Mouse (Mus musculus): Measurements from ENCODE around the gene Fam120a.

Fam120a gene

DNA sequence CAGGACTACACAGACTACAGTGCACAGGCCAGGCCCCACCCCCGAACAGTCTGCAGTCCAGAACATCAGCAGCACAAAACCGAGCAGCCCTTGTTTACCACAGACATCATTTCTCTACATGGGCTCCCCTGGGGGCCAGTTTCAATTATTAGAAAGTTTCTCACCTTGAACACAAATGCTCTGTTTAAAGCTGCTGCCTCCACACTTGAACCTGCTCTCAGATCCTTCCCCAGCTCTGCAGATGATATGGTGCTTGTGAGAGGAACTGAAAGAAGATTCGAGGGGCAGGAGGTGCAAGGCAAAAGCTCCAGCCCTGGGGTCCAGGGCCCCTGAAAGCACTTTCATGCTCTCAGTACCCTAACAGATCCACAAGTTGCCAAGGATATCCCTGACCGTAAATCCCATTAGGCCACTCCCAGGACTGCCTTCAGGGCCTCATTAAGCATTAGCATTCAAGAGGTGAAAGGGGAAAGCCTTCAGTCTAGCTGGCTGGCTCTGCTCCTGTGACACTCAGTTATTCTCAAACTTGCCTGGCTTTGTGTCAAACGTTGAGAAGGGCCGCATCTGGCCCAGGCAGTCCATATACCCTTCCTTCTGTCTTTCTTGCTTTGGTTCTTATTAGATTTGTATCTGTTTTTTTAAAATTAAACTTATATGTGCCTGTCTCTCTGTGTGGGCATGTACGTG lies 110.4 kb downstream of the Fam120a start:
- peak in 1 of 2 experiments; percentile 40 for DNase-seq (ENCODE audit: low spot score in 2 of 2)

DNA sequence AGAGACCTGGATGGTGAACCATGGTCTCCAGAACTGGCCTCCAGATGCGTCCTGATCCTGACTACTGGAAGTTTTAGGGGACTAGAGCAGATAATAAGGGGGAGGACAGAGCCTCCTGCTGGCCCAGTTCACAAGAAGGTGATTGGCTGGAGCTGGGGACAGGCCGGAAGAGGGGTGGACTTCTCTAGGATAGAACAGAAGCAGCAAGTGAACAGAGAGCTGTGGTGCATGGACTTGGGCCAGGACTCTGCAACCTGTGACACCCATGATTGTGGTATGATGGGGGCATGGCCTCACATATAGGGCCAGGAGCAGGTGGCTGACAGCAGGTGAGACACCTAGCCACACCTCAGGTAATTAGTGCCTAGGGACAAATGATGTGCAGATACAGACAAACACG lies 113.9 kb downstream of the Fam120a start:
- no peak for DNase-seq (ENCODE audit: low spot score in 2 of 2)

DNA sequence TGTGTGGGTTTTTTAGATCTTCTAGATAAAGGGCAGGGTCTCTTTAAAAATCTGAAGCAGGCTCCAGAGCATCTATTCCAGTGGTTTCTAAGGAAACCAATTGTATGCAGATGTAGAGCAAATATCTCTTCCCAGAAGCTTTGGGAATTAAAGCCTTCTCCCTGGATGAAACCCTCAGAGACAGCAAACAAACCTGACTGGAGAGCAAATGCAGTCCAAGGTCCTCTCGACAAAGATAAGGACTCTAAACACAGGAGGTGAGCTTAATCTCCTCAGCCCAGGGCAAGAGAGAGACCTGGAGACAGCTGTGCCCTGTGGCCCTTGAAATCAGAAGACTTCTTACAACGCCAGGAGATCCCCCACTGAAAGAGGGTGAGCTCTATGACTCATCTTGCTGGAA lies 114.3 kb downstream of the Fam120a start:
- no peak for DNase-seq (ENCODE audit: low spot score in 2 of 2)

DNA sequence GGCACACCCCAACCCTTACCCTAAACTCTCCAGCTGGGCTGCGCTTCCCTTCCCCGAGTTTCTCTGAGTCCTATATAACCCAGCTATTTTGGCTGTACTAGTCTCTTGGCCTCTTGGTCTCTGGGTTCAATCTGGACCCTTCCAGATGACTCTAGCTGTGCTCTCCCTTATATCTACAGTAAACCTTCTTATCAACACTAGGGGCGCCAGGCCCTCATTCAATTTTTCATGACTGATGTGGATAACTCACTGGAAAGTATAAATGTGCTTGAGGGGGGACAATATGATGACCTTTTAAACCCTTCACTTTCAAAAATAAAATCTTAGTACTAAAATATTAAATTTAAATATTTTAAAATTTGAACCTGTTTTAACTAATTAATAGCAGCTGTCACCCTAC lies 115.0 kb downstream of the Fam120a start:
- DNase-seq (ENCODE audit: low spot score in 2 of 2), result no peak

DNA sequence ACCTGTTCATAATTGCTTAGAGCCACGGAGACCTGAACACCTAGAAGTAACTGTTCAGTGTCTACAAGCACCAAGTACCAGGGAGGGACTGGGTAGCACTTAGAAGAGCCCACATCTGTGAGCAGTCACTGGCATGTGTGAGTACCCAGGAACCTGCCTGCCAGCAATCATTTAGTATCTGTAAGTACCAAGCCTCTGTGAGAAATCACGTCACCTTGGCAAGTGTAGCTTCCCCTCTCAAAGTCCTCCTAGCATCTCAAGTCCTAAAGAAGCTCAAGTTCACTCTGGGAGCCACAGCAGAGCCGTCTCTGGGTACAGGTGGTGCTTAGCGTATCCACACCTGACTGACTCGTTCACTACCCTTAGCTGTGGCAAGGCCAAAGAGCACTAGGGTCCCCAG lies 116.1 kb downstream of the Fam120a start:
- no peak for DNase-seq (ENCODE audit: low spot score in 2 of 2)

DNA sequence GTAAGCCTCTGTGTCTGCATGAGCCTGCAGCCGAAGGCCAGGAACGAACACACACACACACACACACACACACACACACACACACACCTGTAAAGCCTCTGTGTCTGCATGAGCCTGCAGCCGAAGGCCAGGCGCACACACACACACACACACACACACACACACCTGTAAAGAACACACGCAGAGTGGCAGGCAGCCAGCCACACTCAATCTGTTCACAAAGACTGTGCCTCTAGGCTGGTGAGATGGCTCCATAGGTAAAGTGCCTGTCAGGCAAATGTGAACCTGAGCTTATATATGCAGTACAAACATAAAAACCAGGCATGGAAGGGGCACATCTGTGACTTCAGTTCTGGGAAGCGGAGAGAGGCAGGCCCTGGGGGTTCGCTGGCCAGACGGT lies 117.0 kb downstream of the Fam120a start:
- no peak for DNase-seq (ENCODE audit: low spot score in 2 of 2)

DNA sequence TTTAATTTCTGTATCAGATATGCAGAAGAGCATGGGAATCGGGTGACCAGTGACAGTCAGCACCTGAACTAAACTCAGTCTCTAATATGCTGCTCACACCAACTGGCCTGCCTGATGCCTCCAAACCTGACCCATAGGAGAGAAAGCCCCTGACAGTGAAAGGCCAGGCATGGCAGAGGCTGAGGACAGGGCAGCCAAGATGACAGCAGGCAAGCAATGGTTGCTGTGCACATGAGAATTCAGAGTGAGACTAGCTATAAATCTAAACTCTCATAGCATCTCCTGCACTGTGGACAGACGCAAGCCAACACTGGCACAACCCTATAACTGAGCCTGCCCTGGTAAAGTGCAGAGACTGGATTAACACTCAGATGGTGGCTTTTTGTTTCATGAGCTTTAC lies 117.5 kb downstream of the Fam120a start:
- no peak for DNase-seq (ENCODE audit: low spot score in 2 of 2)

DNA sequence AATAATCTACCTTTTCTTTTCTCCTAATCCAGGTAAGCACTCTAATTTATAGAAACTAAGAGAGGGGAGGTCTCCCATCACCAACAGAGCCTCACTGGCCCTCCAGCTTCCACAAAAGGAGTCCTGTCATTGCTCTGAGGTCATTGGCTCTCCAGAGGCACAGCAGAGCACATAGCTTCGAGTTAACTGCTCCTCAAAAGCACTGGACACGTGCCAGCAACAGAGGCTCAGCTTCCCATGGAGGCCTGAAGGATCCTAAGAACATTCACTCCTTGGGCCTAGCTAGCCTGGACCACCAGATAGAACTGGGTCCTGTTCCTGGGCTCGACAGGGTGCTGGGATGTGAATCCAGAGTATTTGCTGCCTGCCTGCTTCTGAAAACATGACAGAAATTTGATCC lies 118.7 kb downstream of the Fam120a start:
- no peak for DNase-seq (ENCODE audit: low spot score in 2 of 2)

DNA sequence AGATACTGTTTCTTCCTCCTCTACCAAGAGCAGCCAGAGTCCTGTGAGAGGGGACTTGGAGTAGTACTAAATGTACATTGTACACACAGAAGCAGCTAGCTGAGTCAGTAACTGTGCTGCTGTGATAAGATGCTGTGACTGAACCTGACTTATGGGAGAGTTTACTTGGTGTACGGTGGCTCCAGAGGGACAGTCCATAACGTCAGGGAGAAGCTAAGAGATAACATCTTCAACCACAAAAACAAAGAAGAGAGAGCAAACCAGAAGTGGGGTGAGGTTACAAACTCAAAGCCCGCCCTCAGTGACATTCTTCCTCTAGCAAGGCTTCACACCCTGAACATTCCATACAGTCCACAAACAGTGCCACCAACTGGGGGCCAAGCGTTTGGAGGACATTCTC lies 122.5 kb downstream of the Fam120a start:
- DNase-seq (ENCODE audit: low spot score in 2 of 2), result no peak

DNA sequence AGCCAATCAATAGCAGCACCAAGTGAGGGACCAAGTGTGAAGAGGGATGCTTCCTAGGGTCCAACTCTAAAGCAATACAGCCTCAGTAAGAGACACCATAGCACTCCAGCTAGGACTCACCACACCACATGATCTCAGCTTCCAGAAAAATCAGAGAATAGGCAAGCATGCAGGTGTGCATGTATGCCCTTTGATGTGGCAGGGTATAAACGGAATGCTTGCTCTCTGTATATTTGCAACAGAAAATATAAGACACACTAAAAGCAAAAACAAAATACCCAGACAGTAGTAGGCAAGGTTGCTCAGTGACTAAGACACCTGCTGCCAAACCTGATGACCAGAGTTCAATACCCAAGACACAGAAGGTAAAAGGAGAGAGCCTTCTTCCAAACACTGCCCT lies 124.3 kb downstream of the Fam120a start:
- DNase-seq (ENCODE audit: low spot score in 2 of 2), result no peak

DNA sequence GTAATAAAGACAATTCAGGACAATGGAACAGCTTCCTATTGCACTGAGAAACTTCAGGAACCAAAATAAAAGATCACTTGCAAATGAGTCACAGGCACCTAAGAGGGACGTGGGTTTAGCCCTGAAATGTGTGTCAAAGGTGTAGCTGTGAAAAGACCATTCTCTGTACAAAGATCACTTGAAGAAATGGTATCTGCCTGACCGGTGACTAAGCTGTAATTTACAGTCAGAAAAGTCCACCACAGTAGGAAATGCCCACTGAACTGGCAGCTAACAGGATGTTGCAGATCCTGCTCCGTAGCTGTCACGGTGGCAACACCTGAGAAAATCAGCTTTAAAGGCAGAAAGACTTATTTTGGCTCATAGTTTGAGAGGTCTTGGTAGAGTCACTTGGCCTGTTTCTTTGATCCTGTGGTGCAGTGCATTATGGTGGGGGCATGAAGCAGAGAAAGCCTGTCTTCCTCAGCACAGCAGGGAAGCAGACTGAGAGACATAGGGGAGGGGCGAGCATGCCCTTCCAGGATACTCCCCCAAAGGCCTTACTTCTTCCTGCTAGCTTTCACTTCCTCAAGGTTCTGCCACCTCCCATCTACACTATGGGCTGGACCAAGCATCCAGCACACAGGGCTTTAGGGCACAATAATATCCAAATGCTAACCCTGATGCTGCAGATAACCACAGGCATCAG lies 125.8 kb downstream of the Fam120a start:
- DNase-seq (ENCODE audit: low spot score in 2 of 2), result no peak

DNA sequence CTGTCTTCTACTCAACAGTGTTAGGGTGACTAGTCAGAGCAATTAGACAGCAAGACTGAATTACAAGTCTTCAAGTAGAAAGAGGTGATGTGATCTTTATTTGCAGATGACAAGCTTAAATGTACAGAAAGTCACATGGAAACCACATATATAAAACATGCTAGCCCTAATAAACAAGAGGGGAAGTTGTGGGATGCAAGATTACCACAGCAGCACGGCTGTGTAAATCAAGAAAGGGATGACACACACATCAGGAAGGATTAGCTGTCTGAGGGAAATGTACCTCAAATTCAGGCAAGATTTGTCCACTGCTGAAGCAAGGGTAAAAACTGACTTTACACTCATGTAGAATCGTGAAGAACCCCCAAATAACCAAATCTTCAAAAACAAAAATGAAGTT lies 129.5 kb downstream of the Fam120a start:
- DNase-seq (ENCODE audit: low spot score in 2 of 2), result no peak

DNA sequence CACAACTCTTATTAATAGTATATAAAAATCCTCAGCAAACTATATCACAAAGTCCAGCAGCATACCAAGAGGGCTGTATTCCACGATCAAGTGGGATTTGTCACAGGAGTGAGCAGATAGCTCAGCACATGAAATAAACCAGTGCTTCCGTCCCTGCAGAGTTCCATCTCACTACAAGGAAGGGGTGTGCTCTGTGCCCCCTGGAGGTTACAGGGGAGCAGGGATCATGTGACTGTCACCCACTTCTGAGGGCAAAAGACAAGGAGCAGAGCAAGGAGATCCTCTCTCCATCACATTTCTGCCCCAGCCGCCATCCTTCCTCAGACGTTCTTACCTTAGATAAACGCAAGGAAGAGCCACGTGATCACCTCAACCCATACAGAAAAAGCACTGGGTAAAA lies 130.3 kb downstream of the Fam120a start:
- DNase-seq (ENCODE audit: low spot score in 2 of 2), result no peak

DNA sequence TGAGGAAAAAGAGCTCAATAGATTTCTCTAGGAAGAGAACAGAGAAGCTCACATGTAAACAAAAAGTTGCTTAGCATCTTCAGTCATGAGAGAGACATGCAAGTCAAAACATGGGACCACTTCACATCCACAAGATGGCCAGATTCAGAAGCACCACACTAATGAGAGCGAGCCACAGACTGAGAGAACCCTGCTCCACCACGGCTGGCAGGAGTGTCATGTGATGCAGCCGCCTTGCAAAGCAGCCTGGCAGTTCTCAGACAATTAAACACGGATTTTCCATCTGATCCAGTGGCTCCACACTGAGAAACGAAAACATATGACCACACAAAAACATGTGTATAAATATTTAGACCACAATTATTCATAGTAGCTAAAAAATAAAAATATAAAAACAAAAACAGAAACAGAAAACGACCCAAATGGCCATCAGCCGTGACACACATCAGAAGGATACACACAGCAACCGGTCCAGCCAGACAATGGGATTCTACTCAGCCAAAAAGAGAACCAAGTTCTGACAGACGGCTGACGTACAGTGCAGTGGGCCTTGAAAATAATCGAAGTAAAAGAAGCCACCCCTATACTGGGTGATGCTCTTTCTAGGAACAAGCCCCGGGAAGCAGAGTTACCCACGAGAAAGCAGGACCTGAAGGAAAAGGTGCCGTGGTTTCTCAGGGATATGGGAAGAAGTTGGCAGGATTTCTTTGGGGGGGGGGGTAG lies 137.1 kb downstream of the Fam120a start:
- DNase-seq (ENCODE audit: low spot score in 2 of 2), result no peak

DNA sequence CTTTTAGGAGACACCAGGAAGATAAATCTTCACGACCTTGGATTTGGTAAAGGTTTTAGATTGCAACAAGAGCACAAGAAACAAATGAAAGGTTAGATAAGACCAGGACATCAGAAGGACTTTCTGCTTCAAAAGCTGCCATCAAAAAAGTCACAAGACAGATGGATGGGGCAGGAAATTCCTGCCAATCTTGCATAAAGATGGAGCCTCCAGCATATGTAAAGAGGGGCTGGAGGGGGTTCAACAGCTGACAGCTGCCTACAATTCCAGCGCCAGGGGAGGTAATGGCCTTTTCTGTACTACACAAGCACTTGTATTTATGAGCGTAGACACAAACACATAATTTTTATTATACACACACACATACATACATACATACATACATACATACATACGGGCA lies 138.0 kb downstream of the Fam120a start:
- DNase-seq (ENCODE audit: low spot score in 2 of 2), result no peak
